Mouse (Mus musculus): ENCODE data around the gene Rbpj.

The Rbpj gene

DNA sequence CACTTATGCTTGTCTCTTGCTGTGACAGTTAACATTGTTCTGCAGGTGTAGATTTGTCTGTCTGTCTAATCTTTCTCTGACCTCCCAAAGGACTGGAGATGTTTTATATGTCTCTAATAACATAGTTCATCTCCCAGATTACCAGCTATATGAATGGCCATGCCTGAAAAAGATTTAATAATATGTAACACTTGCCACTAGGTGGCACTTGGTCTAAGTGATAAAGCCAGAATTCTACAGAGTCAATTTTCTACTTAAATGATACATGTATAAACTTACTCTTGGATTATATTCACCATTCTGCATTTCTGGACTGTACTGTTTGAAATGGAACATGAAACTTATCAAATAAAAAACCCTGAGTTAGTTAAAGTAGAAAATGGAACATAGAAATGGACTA is 132.6 kb downstream of the Rbpj start:
- no peak for DNase-seq

DNA sequence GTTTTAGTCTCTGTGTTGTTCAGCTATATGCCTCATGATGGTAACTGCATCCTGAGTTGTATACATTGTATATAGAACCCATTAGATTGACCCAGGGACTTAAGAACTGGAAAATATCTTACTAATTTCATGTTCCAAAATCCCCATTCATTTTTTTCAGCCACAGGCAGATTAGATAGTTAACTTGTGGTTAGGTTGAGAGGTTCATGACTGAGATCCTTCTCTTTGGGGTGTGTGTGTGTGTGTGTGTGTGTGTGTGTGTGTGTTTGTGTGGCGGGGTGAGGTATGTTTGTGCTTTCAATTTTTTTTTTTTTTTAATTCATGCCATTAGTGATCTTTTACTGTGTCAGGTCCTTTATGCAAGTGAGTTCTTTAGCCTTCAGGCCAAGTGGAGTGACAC is 133.2 kb downstream of the Rbpj start:
- no peak for DNase-seq

GRCm38 (mm10) chr5:53602194-53602593 is 136.2 kb downstream of the Rbpj start:
- DNase-seq, result no peak

GRCm38 (mm10) chr5:53605450-53605849 is 139.5 kb downstream of the Rbpj start:
- no peak for DNase-seq

DNA sequence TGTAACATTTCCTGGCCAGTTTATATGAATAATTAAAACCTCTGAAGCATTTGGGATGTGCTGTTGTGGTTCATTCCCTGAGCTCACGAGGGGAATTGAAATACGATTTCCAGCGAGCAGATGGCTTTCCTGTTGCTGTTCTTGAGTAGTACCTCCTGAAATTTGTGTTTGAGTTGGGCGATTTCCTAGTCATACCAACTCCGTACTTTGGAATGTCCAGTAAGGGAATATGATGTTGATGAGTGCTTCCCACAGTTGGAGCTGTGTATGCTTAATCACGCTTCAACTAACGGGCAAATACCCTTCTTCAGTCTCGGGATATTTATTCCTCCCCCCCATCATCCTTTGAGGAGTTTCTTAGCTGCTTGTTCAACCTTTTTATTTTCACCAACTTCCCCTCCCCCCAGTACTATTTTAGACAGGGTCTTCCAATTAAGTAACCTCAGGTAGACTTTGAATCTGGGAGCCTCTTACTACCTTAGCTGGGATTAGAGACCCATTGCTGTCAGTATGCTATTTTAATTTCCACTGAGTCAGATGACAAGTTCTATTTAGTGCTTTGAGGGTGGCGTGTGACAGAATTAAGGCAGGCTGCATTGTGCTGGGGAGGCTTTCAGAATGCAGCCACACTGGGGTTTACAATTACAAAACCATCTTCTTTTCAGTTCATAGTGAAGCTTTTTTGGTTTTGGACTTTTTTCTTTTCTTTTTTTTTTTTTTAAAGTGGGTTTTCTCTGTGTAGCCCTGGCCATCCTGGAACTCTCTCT is 141.5 kb downstream of the Rbpj start:
- DNase-seq, result no peak

DNA sequence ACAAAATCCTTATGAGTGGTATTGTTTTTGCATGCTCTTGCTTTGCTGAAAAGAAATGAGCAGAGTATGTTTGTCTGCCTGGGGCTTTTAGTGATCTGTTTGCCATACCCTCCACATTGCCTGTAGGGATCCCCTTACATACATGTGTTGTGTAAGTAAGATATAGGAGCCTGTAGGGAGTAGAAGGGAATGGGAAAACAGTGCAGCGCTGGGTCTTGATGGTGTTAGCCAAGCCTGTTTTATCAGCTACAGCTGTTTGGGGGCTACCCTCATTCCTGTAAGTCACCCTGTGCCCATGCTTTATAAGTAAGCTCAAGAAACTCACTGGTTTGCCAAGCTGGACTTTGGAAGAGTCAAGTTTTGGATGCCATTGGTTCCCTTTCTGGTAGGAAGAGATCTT is 152.9 kb downstream of the Rbpj start:
- no peak for DNase-seq

GRCm38 (mm10) chr5:53632026-53632425 is 166.1 kb downstream of the Rbpj start:
- no peak for DNase-seq

DNA sequence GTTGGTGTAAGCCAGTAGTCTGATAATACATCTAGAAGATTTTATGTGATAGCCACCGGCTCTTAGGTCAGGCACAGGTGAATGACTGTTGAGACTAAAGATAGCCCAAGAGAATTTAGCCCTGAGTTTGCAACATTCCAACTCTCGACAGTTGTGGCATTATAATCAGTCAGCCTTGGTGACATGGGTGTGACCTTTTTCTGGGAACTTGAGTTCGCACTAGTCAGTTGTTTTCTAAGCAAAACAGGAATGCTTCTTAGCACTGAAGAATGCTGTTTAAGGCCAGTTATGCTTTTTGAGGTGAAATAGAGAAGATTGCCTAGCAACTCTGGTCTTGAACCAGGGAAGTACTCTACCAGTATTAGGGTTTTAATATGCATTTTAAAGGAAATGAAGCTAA is 170.8 kb downstream of the Rbpj start:
- DNase-seq, result no peak

DNA sequence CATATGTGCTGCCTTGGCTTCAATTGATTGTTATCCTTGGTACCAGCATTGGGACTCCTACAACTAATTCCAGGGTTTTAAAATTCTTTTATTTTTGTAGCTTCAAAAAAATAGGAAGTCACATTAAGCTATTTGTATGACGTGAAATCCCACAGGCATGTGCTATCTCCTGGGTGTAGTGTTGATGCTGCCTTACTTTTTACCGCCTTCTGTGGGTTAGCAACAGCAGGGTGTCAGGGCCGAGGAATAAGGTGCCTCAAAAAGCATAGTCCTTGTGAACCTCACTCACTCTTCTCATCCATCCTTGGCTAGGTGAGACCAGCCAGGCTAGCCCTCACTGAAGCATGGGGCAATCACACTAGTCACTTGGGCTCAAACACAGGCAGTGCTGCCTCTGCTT is 171.3 kb downstream of the Rbpj start:
- DNase-seq, result no peak

DNA sequence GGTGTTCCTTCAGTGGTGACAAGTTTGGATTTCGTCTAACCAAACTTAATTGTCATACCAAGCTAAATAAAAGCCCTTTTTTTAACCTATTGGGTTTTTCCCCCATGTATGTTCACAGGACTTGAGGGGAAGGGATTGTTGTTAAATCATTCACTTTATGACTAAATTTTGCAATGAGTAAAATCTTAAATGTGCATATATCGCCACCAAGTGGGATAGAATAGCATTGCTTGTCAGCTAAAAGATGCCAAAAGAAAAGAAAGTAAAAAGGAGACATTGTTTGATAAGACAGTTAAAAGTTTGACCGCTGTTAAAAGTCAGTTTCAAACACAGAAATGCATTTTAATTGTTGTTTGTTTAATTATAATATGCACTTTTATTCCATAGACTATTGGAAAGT is 172.7 kb downstream of the Rbpj start:
- no peak for DNase-seq

DNA sequence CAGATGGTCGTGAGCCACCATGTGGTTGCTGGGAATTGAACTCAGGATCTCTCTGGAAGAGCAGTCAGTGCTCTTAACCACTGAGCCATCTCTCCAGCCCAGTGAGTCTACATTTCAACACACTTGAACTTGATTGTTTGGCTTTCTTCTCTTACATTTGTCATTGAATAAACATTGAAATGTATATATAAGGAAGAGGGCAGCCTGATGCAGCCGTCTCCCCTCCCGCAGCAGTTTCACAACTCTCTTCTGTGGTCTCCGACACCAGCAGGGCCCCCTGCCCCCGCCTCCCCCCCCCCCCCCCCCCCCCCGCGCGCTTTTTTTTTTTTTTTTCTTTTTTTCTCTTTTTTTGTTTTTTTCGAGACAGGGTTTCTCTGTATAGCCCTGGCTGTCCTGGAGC is 180.7 kb downstream of the Rbpj start:
- no peak for DNase-seq

- no peak for DNase-seq
Measured at GRCm38 (mm10) chr5:53647358-53647757, 181.4 kb downstream of the Rbpj start.

DNA sequence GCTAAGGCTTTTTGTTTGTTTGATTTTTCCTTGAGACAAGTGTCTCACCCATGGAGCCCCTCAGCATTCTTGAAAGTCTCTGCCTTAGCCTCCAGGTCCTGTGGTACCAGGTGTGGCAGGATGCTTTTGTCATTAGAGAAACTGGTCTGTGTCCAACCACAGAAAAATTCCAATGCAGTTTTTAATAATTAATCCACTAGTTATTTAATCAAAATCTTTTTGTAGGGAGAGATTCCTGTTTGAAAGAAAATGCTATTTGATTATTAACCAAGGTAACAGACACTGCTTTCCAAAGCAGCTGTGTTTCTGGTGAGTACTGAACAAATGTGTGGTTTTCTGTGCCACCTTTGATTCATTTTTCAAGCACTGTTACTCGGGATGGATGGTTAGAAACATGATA is 190.6 kb downstream of the Rbpj start:
- no peak for DNase-seq

GRCm38 (mm10) chr5:53657925-53658324 is 192.0 kb downstream of the Rbpj start:
- DNase-seq, result no peak

DNA sequence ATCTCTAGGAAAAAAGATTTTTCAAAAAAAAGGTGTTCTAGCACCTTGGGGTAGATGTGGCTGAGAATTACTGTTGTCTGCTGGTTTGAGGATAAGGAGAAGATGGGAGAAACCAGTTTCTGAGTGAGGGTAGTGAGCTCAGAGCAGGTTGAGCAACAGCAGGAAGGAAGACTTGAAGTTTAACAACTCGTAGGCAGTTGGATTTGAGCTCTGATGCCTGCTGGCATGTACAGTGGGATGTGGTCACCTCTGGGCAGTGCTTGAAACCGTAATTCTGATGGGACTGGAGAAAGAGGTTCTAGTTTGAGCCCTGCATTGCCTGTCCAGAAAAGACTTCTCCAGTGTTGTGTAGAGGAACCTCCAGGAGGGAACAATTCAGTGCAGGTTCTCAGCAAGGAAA is 195.6 kb downstream of the Rbpj start:
- peak; percentile 37 for DNase-seq

DNA sequence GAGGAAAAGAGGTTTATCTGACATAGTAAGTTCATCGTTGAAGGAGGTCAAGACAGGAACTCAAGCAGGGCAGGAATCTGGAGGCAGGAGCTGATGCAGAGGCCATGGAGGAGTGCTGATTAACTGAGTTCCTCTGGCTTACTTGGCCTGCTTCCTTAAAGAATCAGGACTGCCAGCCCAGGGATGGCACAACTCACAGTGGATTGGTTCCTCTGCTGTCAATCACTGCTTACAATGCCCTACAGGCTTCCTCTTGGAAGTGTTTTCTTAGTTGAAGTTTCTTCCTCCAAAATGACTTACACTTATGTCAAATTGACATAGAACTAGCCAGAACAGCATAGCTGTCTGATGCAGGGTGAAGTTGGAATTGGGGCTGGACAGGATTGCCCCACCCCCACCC is 196.5 kb downstream of the Rbpj start:
- DNase-seq, result peak; percentile 45

GRCm38 (mm10) chr5:53663665-53664064 is 197.7 kb downstream of the Rbpj start:
- peak; percentile 80 for DNase-seq

DNA sequence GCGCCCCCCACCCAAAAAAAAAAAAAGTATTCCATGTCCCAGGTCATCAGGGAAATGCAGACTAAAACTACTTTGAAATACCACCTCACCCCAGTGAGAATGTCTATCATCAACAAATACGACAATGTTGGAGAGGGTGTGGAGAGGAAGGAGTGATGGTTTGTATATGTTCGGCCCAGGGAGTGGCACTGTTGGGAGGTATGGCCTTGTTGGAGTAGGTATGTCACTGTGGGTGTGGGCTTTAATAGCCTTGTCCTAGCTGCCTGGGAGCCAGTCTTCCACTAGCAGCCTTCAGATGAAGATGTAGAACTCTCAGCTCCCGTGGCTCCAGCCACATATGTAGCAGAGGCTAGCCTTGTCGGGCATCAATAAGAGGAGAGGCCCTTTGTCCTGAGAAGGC is 202.1 kb downstream of the Rbpj start:
- DNase-seq, result no peak

- peak; percentile 84 for DNase-seq
Measured at GRCm38 (mm10) chr5:53670321-53670938, 204.5 kb downstream of the Rbpj start.

GRCm38 (mm10) chr5:53671507-53671906 is 205.6 kb downstream of the Rbpj start:
- DNase-seq, result peak; percentile 31

GRCm38 (mm10) chr5:53672352-53672751 is 206.4 kb downstream of the Rbpj start:
- peak; percentile 93 for DNase-seq

GRCm38 (mm10) chr5:53673493-53674150 is 207.7 kb downstream of the Rbpj start:
- DNase-seq, result peak; percentile 57

GRCm38 (mm10) chr5:53676671-53677070 is 210.7 kb downstream of the Rbpj start:
- DNase-seq, result peak; percentile 65

Measured in heart, adult 11 months (tissue).